Mouse (Mus musculus): ENCODE data around the gene Ptger4.

GRCm38 (mm10) chr15:5243036-5243958 is 690 bp downstream of the Ptger4 start:
- no peak for TF ChIP-seq CTCF (IDR thresholded peaks at IDR 0.05; ENCODE audit: low read depth)
- no peak for TF ChIP-seq EP300 (IDR thresholded peaks at IDR 0.05; ENCODE audit: low read depth)

All from liver, postnatal 0 days (tissue).